Mouse (Mus musculus) layer of hippocampus, postnatal 14 days (tissue): Measurements from ENCODE around the gene Olfr127. TPM values are rescaled to one million over a fixed set of nuclear protein-coding genes. Genes with fewer than 3 reads are reported as not detected.
"Not testable (repeated sequence)": the region's sequence is repeated elsewhere in the genome, so short reads cannot be mapped to it uniquely, and the experiment has no call there.

ENCODE experiments used
- DNase-seq, 2 experiments: peaks; one replicate each; pipeline ENCODE4 v3.0.0; 2021 to 2022; ENCODE audit warnings: low spot score in 2 of 2, mixed read lengths in 1 of 2
- long read RNA-seq, 2 experiments: library from polyadenylated mRNA; stranded (forward); transcript quantifications; one replicate each; pipeline ENCODE4 v2.0.0; 2021
- total RNA-seq, 2 experiments: library from RNA; stranded (reverse); gene quantifications; 2 replicates each; pipeline ENCODE4 v1.2.3; 2021

Olfr127 gene
- total RNA-seq = not detected
- long read RNA-seq, experiment 1 = 0 reads
- long read RNA-seq, experiment 2 = 0 reads

GRCm38 (mm10) chr17:37900137-37900536, at the start of gene Olfr127:
Olfr127 (plus strand) TSS chr17:37900437.
- no peak for DNase-seq

- no peak for DNase-seq
These were observed 36.3 kb upstream of the Olfr127 start for GRCm38 (mm10) chr17:37863901-37864300.

GRCm38 (mm10) chr17:37869676-37870205, 30.5 kb upstream of the Olfr127 start:
- no peak for DNase-seq

- DNase-seq = no peak
These were observed 26.4 kb upstream of the Olfr127 start for GRCm38 (mm10) chr17:37873830-37874229.

GRCm38 (mm10) chr17:37906821-37907220, 6.6 kb downstream of the Olfr127 start:
- DNase-seq = not testable (repeated sequence)

- no peak for DNase-seq
These were observed 20.0 kb downstream of the Olfr127 start, which contains the start of gene Olfr128 for GRCm38 (mm10) chr17:37920248-37920647. Olfr128 (plus strand) TSS chr17:37920548.

GRCm38 (mm10) chr17:37952979-37953378, 52.7 kb downstream of the Olfr127 start, which contains the start of gene Olfr761:
Olfr761 (minus strand) TSS chr17:37953079.
- no peak for DNase-seq

Other genes with a start within 250 kb of the Olfr127 start
- gene Olfr117, start 236.7 kb upstream of the Olfr127 start, total RNA-seq = not detected
- gene Olfr118, start 233.4 kb upstream of the Olfr127 start, total RNA-seq = not detected
- gene Olfr119, start 203.9 kb upstream of the Olfr127 start, total RNA-seq = not detected
- not detected for gene Olfr120, start 178.6 kb upstream of the Olfr127 start, total RNA-seq
- not detected for gene Olfr121, start 151.6 kb upstream of the Olfr127 start, total RNA-seq
- not detected for gene Olfr122, start 131.8 kb upstream of the Olfr127 start, total RNA-seq
- gene Olfr123, start 106.9 kb upstream of the Olfr127 start, total RNA-seq = not detected
- gene Olfr124, start 100.5 kb upstream of the Olfr127 start, total RNA-seq = not detected
- not detected for gene Olfr125, start 67.5 kb upstream of the Olfr127 start, total RNA-seq
- not detected for gene Olfr126, start 53.0 kb upstream of the Olfr127 start, total RNA-seq
- gene Olfr128, start 20.1 kb downstream of the Olfr127 start, total RNA-seq = not detected
- not detected for gene Olfr761, start 52.6 kb downstream of the Olfr127 start, total RNA-seq
- not detected for gene Olfr129, start 159.6 kb downstream of the Olfr127 start, total RNA-seq
- gene Olfr130, start 163.5 kb downstream of the Olfr127 start, total RNA-seq = not detected
- gene Olfr131, start 188.3 kb downstream of the Olfr127 start, total RNA-seq = not detected
- not detected for gene Olfr132, start 234.1 kb downstream of the Olfr127 start, total RNA-seq
- not detected for gene Olfr133, start 244.8 kb downstream of the Olfr127 start, total RNA-seq